Mouse (Mus musculus): Measurements from ENCODE around the gene Vat1l. TPM values are rescaled to one million over a fixed set of nuclear protein-coding genes. Genes with fewer than 3 reads are reported as not detected.

The Vat1l gene
- 2.0 and 2.1 TPM in 2 replicates for polyA plus RNA-seq (2014; fragmentation: Nextera tagmentation; extraction: Ambion mirVana)

- H3K4me2 ChIP-seq (replicated peaks; ENCODE audit: low read depth, low read length) = peak within 1 kb of the TSS; percentile 65
- 0 out of 2 replicates have a peak, but pooled peaks cover 10% of the 10 kb centered on the region for H3K27me3 ChIP-seq (ENCODE audit: control insufficient read depth, insufficient read depth, low read length)
- WGBS = under 1% methylated on average over 39 of the region's 39 CpGs
- no peak for ATAC-seq (ENCODE audit: insufficient number of reproducible peaks, insufficient read depth, low FRiP score, low read depth)
- no peaks in the 10 kb centered on the region for H3K36me3 ChIP-seq (ENCODE audit: control insufficient read depth, insufficient read depth, low read length)
- no peak within 1 kb of the TSS for H3K27ac ChIP-seq (ENCODE audit: low read length)
- no peaks in the 10 kb centered on the region for H3K9me3 ChIP-seq (ENCODE audit: control insufficient read depth, low read depth, low read length)
- no peak within 1 kb of the TSS for H3K9ac ChIP-seq (replicated peaks; ENCODE audit: low read depth, low read length)
- peaks cover 7% of the 10 kb centered on the region; the same call in 1 of the 2 replicates for H3K4me1 ChIP-seq (ENCODE audit: control insufficient read depth, insufficient read depth, low read length)
- H3K4me3 ChIP-seq (ENCODE audit: low read depth, low read length) = peak within 1 kb of the TSS; percentile 30
Measured at GRCm38 (mm10) chr8:114205221-114205901, at the start of gene Vat1l. TSS of gene Vat1l (plus strand) at chr8:114205612.

DNA sequence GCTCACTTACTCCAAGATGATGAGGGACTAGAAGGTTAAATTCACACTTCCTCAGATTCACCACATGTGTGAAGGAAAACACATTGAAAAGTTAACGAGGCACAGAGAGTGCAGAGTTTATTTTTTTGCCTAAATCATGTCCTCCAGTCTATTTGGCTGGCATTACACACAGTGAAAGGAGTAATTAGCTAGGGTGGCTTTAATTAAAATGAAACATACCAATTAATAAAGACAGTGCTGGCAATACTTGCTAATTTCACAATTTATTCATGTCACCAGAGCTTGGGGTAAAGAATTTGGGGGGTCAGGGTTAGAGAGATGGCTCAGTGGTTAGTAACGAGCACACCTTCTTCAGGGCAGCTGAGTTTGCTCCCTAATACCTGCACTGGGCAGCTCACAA is 46.8 kb upstream of the Vat1l start:
- H3K4me1 ChIP-seq (ENCODE audit: control insufficient read depth, insufficient read depth, low read length) = no peaks in the 10 kb centered on the region
- no peaks in the 10 kb centered on the region for H3K9me3 ChIP-seq (ENCODE audit: control insufficient read depth, low read depth, low read length)
- H3K36me3 ChIP-seq (ENCODE audit: control insufficient read depth, insufficient read depth, low read length) = no peaks in the 10 kb centered on the region
- no peak overlapping the region for H3K4me3 ChIP-seq (ENCODE audit: low read depth, low read length)
- no peak overlapping the region for H3K9ac ChIP-seq (replicated peaks; ENCODE audit: low read depth, low read length)
- no peak overlapping the region for H3K27ac ChIP-seq (ENCODE audit: low read length)
- no peaks in the 10 kb centered on the region for H3K27me3 ChIP-seq (ENCODE audit: control insufficient read depth, insufficient read depth, low read length)
- H3K4me2 ChIP-seq (replicated peaks; ENCODE audit: low read depth, low read length) = no peak overlapping the region
- 68% methylated on average over 2 of the region's 2 CpGs for WGBS
- no peak for ATAC-seq (ENCODE audit: insufficient number of reproducible peaks, insufficient read depth, low FRiP score, low read depth)

- Histone ChIP-seq H3K4me2 (replicated peaks; ENCODE audit: low read depth, low read length) (no peak overlapping the region), H3K27ac (ENCODE audit: low read length) (no peak overlapping the region), H3K27me3 (ENCODE audit: control insufficient read depth, insufficient read depth, low read length) (no peaks in the 10 kb centered on the region), H3K9me3 (ENCODE audit: control insufficient read depth, low read depth, low read length) (no peaks in the 10 kb centered on the region), H3K9ac (replicated peaks; ENCODE audit: low read depth, low read length) (no peak overlapping the region), H3K4me1 (ENCODE audit: control insufficient read depth, insufficient read depth, low read length) (no peaks in the 10 kb centered on the region), H3K36me3 (ENCODE audit: control insufficient read depth, insufficient read depth, low read length) (no peaks in the 10 kb centered on the region), H3K4me3 (ENCODE audit: low read depth, low read length) (no peak overlapping the region)
- no peak for ATAC-seq (ENCODE audit: insufficient number of reproducible peaks, insufficient read depth, low FRiP score, low read depth)
- 68% methylated on average over 3 of the region's 3 CpGs for WGBS
Measured at GRCm38 (mm10) chr8:114159666-114160065, 45.7 kb upstream of the Vat1l start.

- no peak for ATAC-seq (ENCODE audit: insufficient number of reproducible peaks, insufficient read depth, low FRiP score, low read depth)
- H3K27me3 ChIP-seq (ENCODE audit: control insufficient read depth, insufficient read depth, low read length) = no peaks in the 10 kb centered on the region
- WGBS = 84% methylated on average over 3 of the region's 3 CpGs
Measured at GRCm38 (mm10) chr8:114163871-114164270, 41.5 kb upstream of the Vat1l start.

DNA sequence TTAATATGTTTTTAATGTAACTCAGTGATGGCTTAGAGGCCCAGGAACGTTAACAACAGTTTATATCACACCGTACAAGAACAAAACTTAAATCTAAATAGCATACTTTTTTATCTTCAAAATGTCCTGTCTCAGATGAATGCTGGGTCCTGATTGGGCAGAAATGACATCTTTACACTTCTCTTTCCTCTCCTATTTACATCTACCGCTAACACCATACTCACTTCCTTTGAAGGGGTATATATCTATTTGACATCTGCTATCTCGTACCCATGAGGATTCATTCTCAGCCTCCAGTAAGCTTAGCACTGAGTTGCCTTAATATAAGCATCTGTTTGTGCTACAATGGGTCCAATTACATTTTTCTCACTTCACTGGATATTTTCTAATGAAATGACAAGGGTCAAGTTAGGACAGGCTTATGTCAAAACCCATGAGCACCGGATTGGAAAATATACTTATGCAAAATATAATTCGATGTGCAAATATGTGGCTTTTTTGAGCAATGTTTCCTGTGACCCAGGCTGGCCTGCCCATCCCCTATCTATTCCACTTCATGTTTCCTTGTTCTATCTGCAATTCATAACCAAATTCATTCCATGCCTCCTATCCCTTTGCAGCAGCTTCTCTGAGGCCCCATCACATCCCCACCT is 40.8 kb upstream of the Vat1l start:
- no peak overlapping the region for H3K27ac ChIP-seq (ENCODE audit: low read length)
- H3K9me3 ChIP-seq (ENCODE audit: control insufficient read depth, low read depth, low read length) = no peaks in the 10 kb centered on the region
- no peaks in the 10 kb centered on the region for H3K4me1 ChIP-seq (ENCODE audit: control insufficient read depth, insufficient read depth, low read length)
- H3K27me3 ChIP-seq (ENCODE audit: control insufficient read depth, insufficient read depth, low read length) = no peaks in the 10 kb centered on the region
- no peaks in the 10 kb centered on the region for H3K36me3 ChIP-seq (ENCODE audit: control insufficient read depth, insufficient read depth, low read length)
- ATAC-seq (ENCODE audit: insufficient number of reproducible peaks, insufficient read depth, low FRiP score, low read depth) = no peak
- H3K4me3 ChIP-seq (ENCODE audit: low read depth, low read length) = no peak overlapping the region
- no peak overlapping the region for H3K9ac ChIP-seq (replicated peaks; ENCODE audit: low read depth, low read length)
- no peak overlapping the region for H3K4me2 ChIP-seq (replicated peaks; ENCODE audit: low read depth, low read length)
- 80% methylated on average over 6 of the region's 6 CpGs for WGBS

More at GRCm38 (mm10) chr8:114163871-114164270, 41.5 kb upstream of the Vat1l start:
- no peak overlapping the region for H3K4me2 ChIP-seq (replicated peaks; ENCODE audit: low read depth, low read length)
- H3K9ac ChIP-seq (replicated peaks; ENCODE audit: low read depth, low read length) = no peak overlapping the region
- H3K27ac ChIP-seq (ENCODE audit: low read length) = no peak overlapping the region
- H3K36me3 ChIP-seq (ENCODE audit: control insufficient read depth, insufficient read depth, low read length) = no peaks in the 10 kb centered on the region
- no peaks in the 10 kb centered on the region for H3K9me3 ChIP-seq (ENCODE audit: control insufficient read depth, low read depth, low read length)
- no peak overlapping the region for H3K4me3 ChIP-seq (ENCODE audit: low read depth, low read length)
- no peaks in the 10 kb centered on the region for H3K4me1 ChIP-seq (ENCODE audit: control insufficient read depth, insufficient read depth, low read length)

GRCm38 (mm10) chr8:114165741-114166140 is 39.7 kb upstream of the Vat1l start:
- H3K27me3 ChIP-seq (ENCODE audit: control insufficient read depth, insufficient read depth, low read length) = no peaks in the 10 kb centered on the region
- H3K9ac ChIP-seq (replicated peaks; ENCODE audit: low read depth, low read length) = no peak overlapping the region
- WGBS = 77% methylated on average over 2 of the region's 2 CpGs
- H3K4me3 ChIP-seq (ENCODE audit: low read depth, low read length) = no peak overlapping the region
- H3K27ac ChIP-seq (ENCODE audit: low read length) = no peak overlapping the region
- H3K36me3 ChIP-seq (ENCODE audit: control insufficient read depth, insufficient read depth, low read length) = no peaks in the 10 kb centered on the region
- no peak overlapping the region for H3K4me2 ChIP-seq (replicated peaks; ENCODE audit: low read depth, low read length)
- H3K9me3 ChIP-seq (ENCODE audit: control insufficient read depth, low read depth, low read length) = no peaks in the 10 kb centered on the region
- ATAC-seq (ENCODE audit: insufficient number of reproducible peaks, insufficient read depth, low FRiP score, low read depth) = no peak
- no peaks in the 10 kb centered on the region for H3K4me1 ChIP-seq (ENCODE audit: control insufficient read depth, insufficient read depth, low read length)

GRCm38 (mm10) chr8:114176721-114177120 is 28.7 kb upstream of the Vat1l start:
- H3K36me3 ChIP-seq (ENCODE audit: control insufficient read depth, insufficient read depth, low read length) = no peaks in the 10 kb centered on the region
- H3K27ac ChIP-seq (ENCODE audit: low read length) = no peak overlapping the region
- 62% methylated on average over 3 of the region's 3 CpGs for WGBS
- H3K27me3 ChIP-seq (ENCODE audit: control insufficient read depth, insufficient read depth, low read length) = no peaks in the 10 kb centered on the region
- H3K4me1 ChIP-seq (ENCODE audit: control insufficient read depth, insufficient read depth, low read length) = no peaks in the 10 kb centered on the region
- no peak overlapping the region for H3K9ac ChIP-seq (replicated peaks; ENCODE audit: low read depth, low read length)
- no peak overlapping the region for H3K4me2 ChIP-seq (replicated peaks; ENCODE audit: low read depth, low read length)
- no peak for ATAC-seq (ENCODE audit: insufficient number of reproducible peaks, insufficient read depth, low FRiP score, low read depth)
- H3K4me3 ChIP-seq (ENCODE audit: low read depth, low read length) = no peak overlapping the region
- no peaks in the 10 kb centered on the region for H3K9me3 ChIP-seq (ENCODE audit: control insufficient read depth, low read depth, low read length)

- Histone ChIP-seq H3K9me3 (ENCODE audit: control insufficient read depth, low read depth, low read length) (no peaks in the 10 kb centered on the region), H3K27me3 (ENCODE audit: control insufficient read depth, insufficient read depth, low read length) (no peaks in the 10 kb centered on the region), H3K4me3 (ENCODE audit: low read depth, low read length) (no peak overlapping the region), H3K4me2 (replicated peaks; ENCODE audit: low read depth, low read length) (no peak overlapping the region), H3K36me3 (ENCODE audit: control insufficient read depth, insufficient read depth, low read length) (no peaks in the 10 kb centered on the region), H3K9ac (replicated peaks; ENCODE audit: low read depth, low read length) (no peak overlapping the region), H3K27ac (ENCODE audit: low read length) (no peak overlapping the region), H3K4me1 (ENCODE audit: control insufficient read depth, insufficient read depth, low read length) (no peaks in the 10 kb centered on the region)
- WGBS = 87% methylated on average over 5 of the region's 5 CpGs
- ATAC-seq (ENCODE audit: insufficient number of reproducible peaks, insufficient read depth, low FRiP score, low read depth) = no peak
Measured at GRCm38 (mm10) chr8:114193334-114193733, 12.1 kb upstream of the Vat1l start.
